Mouse (Mus musculus) heart, embryonic 15.5 days (tissue): ENCODE data around the gene S100a13. TPM values are rescaled to one million over a fixed set of nuclear protein-coding genes. Genes with fewer than 3 reads are reported as not detected.

Experiments
- ATAC-seq: fragments of 200-750 bp; cut with Nextera tagmentation; replicated peaks from 2 replicates; pipeline ENCODE4 v1.8.0; 2017; ENCODE audit warnings: low read depth, moderate TSS enrichment; ENCODE audit not compliant: insufficient number of reproducible peaks, insufficient read depth, low FRiP score
- H3K27ac ChIP-seq: fragments of 300-500 bp; sonication (generic); 2 replicates; pipeline ENCODE4 v1.5.1; 2015; ENCODE audit warnings: mild to moderate bottlenecking, inconsistent platforms
- H3K27me3 ChIP-seq: fragments of 300-500 bp; sonication (generic); 2 replicates; pipeline ENCODE4 v1.6.1; 2015; ENCODE audit warnings: inconsistent platforms
- H3K36me3 ChIP-seq: fragments of 300-500 bp; sonication (generic); 2 replicates; pipeline ENCODE4 v1.6.1; 2015; ENCODE audit warnings: mild to moderate bottlenecking, inconsistent platforms
- H3K4me1 ChIP-seq: fragments of 300-500 bp; sonication (generic); replicated peaks from 2 replicates; pipeline ENCODE4 v1.6.1; 2015; ENCODE audit warnings: inconsistent platforms
- H3K4me2 ChIP-seq: fragments of 300-500 bp; sonication (generic); 2 replicates; pipeline ENCODE4 v1.6.1; 2015; ENCODE audit warnings: inconsistent platforms, mild to moderate bottlenecking, moderate library complexity
- H3K4me3 ChIP-seq: fragments of 300-500 bp; sonication (generic); 2 replicates; pipeline ENCODE4 v1.5.1; 2015; ENCODE audit warnings: mild to moderate bottlenecking, inconsistent platforms
- H3K9ac ChIP-seq: fragments of 300-500 bp; sonication (generic); 2 replicates; pipeline ENCODE4 v1.6.1; 2015; ENCODE audit warnings: mild to moderate bottlenecking, inconsistent platforms
- H3K9me3 ChIP-seq: fragments of 300-500 bp; sonication (generic); replicated peaks from 2 replicates; pipeline ENCODE4 v1.6.1; 2016; ENCODE audit warnings: inconsistent platforms
- whole genome bisulfite sequencing: fragments of 180-500 bp; shearing (Covaris S2); methylation state at CpG from one replicate; pipeline ENCODE4 v1.1.7; 2015; ENCODE audit warnings: mixed read lengths; 5-methylcytosine and 5-hydroxymethylcytosine counted together
- polyA plus RNA-seq: library from polyadenylated mRNA; unstranded; fragments of >200 nt; fragmentation: Nextera tagmentation; extraction: Ambion mirVana; gene quantifications from 2 replicates; pipeline ENCODE4 v1.2.1, GENCODE M21; 2015

S100a13 gene
- polyA plus RNA-seq, 1 experiment from 2014 or later, result 94.1 TPM

- Histone ChIP-seq H3K4me2 (peak within 1 kb of the TSS; percentile 66), H3K4me3 (peak within 1 kb of the TSS; percentile 84), H3K27me3 (no peaks in the 10 kb centered on the region), H3K4me1 (peaks cover 33% of the 10 kb centered on the region), H3K36me3 (peaks cover 35% of the 10 kb centered on the region), H3K9me3 (no peaks in the 10 kb centered on the region), H3K27ac (peak within 1 kb of the TSS; percentile 93), H3K9ac (peak within 1 kb of the TSS; percentile 96)
- ATAC-seq, result peak; percentile 88
- under 1% methylated on average over 66 of the region's 66 CpGs for WGBS
These were observed 5.1 kb upstream of the S100a13 start, which contains the start of gene Chtop for GRCm38 (mm10) chr3:90508950-90509746. Gene Chtop (minus strand): TSS chr3:90509498.

DNA sequence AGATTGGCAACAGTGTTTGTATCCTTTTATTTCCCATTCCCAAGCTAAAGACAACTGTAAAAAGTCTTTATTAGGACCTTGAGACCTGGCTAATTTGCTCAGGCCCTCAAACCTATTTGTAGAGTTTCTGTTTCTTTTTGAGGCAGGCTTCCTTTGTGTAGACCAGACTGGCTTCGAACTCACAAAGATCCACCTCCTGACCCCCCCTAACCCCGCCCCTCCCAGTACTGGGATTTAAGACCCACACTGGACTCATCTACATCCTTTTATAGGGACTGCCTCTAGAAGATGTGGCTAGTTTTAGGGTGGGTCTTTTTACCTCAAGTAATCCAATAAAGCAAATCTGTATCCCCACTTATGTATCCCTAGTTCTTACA is 4.5 kb upstream of the S100a13 start:
- H3K4me2 ChIP-seq, result peak overlapping the region; percentile 60
- peaks cover 29% of the 10 kb centered on the region for H3K36me3 ChIP-seq
- H3K4me3 ChIP-seq, result peak overlapping the region; percentile 84
- WGBS, result 38% methylated on average over 2 of the region's 2 CpGs
- H3K27ac ChIP-seq, result peak overlapping the region; percentile 77
- H3K9me3 ChIP-seq, result no peaks in the 10 kb centered on the region
- no peak overlapping the region for H3K9ac ChIP-seq
- H3K4me1 ChIP-seq, result peaks cover 33% of the 10 kb centered on the region
- H3K27me3 ChIP-seq, result no peaks in the 10 kb centered on the region
- ATAC-seq, result no peak

- Histone ChIP-seq H3K27ac (no peak overlapping the region), H3K27me3 (no peaks in the 10 kb centered on the region), H3K9me3 (no peaks in the 10 kb centered on the region), H3K36me3 (peaks cover 4% of the 10 kb centered on the region), H3K4me2 (no peak overlapping the region), H3K4me3 (no peak overlapping the region), H3K4me1 (peaks cover 40% of the 10 kb centered on the region), H3K9ac (no peak overlapping the region)
- ATAC-seq, result no peak
- 74% methylated on average over 5 of the region's 5 CpGs for WGBS
These were observed 2.0 kb upstream of the S100a13 start for GRCm38 (mm10) chr3:90512276-90512675.

- Histone ChIP-seq H3K27ac (no peak overlapping the region), H3K4me1 (peaks cover 31% of the 10 kb centered on the region), H3K27me3 (no peaks in the 10 kb centered on the region), H3K4me2 (peak overlapping the region; percentile 93), H3K4me3 (peak overlapping the region; percentile 57), H3K9ac (peak overlapping the region; percentile 66), H3K9me3 (no peaks in the 10 kb centered on the region), H3K36me3 (no peaks in the 10 kb centered on the region; the same call in 1 of the 2 replicates)
- ATAC-seq, result no peak
- WGBS, result 61% methylated on average over 9 of the region's 9 CpGs
These were observed 1.1 kb upstream of the S100a13 start for GRCm38 (mm10) chr3:90512948-90513642.

GRCm38 (mm10) chr3:90514691-90515090 is 456 bp downstream of the S100a13 start:
- WGBS, result 0% methylated on average over 10 of the region's 10 CpGs
- no peaks in the 10 kb centered on the region for H3K27me3 ChIP-seq
- H3K36me3 ChIP-seq, result no peaks in the 10 kb centered on the region; the same call in none of the 2 replicates
- H3K4me2 ChIP-seq, result peak overlapping the region; percentile 93
- peaks cover 29% of the 10 kb centered on the region for H3K4me1 ChIP-seq
- no peaks in the 10 kb centered on the region for H3K9me3 ChIP-seq
- ATAC-seq, result peak; percentile 76
- peak overlapping the region; percentile 89 for H3K27ac ChIP-seq
- peak overlapping the region; percentile 66 for H3K9ac ChIP-seq
- H3K4me3 ChIP-seq, result peak overlapping the region; percentile 57

DNA sequence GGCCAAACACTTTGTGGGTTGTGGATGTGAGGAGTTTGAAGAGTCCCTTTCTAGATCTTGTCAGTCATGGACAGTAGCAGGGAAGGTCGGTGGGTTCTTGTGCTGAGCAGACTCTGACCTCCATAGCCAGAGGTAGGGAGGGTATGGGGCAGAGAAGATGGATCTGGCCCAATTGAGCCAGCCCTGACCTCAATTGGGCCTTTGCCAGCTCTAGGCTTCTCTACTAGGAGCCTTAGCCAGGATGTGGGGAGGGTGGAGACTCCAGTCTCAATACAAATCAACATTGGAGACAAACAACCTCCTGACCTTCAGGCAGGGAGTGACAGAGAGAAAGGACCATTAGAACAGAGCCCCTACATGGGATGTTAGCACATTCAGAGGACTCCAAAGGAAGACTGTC is 1.0 kb downstream of the S100a13 start:
- H3K27ac ChIP-seq, result peak overlapping the region; percentile 89
- H3K36me3 ChIP-seq, result no peaks in the 10 kb centered on the region; the same call in none of the 2 replicates
- peak overlapping the region; percentile 66 for H3K9ac ChIP-seq
- peak overlapping the region; percentile 57 for H3K4me3 ChIP-seq
- H3K9me3 ChIP-seq, result no peaks in the 10 kb centered on the region
- peak overlapping the region; percentile 93 for H3K4me2 ChIP-seq
- peaks cover 29% of the 10 kb centered on the region for H3K4me1 ChIP-seq
- 29% methylated on average over 1 of the region's 1 CpGs for WGBS
- no peak for ATAC-seq
- H3K27me3 ChIP-seq, result no peaks in the 10 kb centered on the region

DNA sequence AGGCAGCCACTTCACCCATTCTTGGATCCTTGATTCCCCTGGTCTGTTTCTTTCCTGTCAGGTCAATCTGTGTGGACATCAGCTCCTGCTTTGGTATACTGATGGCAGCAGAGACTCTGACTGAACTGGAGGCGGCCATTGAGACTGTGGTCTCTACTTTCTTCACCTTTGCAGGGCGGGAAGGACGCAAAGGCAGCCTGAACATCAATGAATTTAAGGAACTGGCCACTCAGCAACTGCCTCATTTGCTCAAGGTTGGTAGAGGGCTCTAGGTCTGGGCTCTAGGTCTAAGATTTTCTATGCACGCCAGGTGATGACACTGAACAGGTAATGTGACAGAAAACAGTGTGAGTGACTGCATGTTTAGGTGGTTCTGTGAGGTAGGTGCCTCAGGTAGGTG is 1.6 kb downstream of the S100a13 start:
- Histone ChIP-seq H3K4me3 (peak overlapping the region; percentile 57; the same call in 1 of the 2 replicates), H3K27me3 (no peaks in the 10 kb centered on the region), H3K4me1 (peaks cover 29% of the 10 kb centered on the region), H3K9me3 (no peaks in the 10 kb centered on the region), H3K27ac (no peak overlapping the region), H3K9ac (no peak overlapping the region), H3K4me2 (peak overlapping the region; percentile 93), H3K36me3 (no peaks in the 10 kb centered on the region; the same call in none of the 2 replicates)
- ATAC-seq, result no peak
- WGBS, result 90% methylated on average over 4 of the region's 4 CpGs

DNA sequence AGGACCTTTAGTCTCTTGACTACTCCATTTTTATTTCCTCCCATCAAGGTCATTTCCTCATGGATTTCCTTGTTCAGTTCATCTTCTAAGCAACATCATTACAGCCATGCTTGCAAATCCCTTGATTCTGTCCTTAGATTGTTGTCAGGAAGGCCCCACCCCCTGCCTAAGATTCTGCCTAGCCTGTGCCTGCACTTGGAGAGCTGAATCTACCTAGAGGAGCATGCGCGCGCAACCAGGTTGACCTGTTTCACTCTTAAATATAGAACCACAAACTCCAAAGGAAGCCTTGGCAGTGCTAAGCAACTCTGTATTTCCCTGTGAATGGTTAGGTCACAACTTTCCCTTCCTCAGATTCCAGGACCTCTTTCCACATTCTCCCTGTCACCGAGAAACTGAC is 3.5 kb downstream of the S100a13 start:
- no peak for ATAC-seq

DNA sequence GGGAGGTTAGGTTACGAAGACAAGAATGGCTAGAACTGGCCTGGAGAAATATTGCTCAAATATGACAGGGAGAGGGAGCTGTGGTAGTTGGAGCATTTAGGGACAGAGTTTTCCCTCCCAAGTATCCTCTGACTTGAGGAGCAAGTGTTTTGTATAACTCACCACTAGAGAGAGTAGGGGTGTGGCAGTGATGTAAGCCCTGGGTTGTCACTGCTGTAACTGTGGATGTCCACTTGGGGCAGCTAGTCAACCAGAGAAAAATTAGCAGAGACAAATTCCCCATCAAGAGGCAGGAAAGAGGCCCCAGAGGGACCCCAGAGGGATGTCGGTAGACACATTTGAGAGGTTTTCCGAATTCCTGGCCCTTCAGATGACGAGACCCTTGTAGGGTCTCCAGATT is 11.2 kb downstream of the S100a13 start:
- Histone ChIP-seq H3K4me1 (peaks cover 6% of the 10 kb centered on the region; the same call in 1 of the 2 replicates), H3K27ac (no peak overlapping the region), H3K27me3 (0 out of 2 replicates have a peak, but pooled peaks cover 3% of the 10 kb centered on the region), H3K4me2 (no peak overlapping the region), H3K9me3 (no peaks in the 10 kb centered on the region), H3K36me3 (peaks cover 4% of the 10 kb centered on the region; the same call in 1 of the 2 replicates), H3K9ac (no peak overlapping the region), H3K4me3 (no peak overlapping the region)
- ATAC-seq, result peak; percentile 48; the same call in 1 of the 2 replicates
- 51% methylated on average over 4 of the region's 4 CpGs for WGBS

More for the DNA sequence above, 3.5 kb downstream of the S100a13 start:
- Histone ChIP-seq H3K4me2 (no peak overlapping the region), H3K36me3 (no peaks in the 10 kb centered on the region; the same call in 1 of the 2 replicates), H3K27ac (no peak overlapping the region), H3K4me1 (peaks cover 20% of the 10 kb centered on the region), H3K4me3 (no peak overlapping the region), H3K9ac (no peak overlapping the region), H3K9me3 (no peaks in the 10 kb centered on the region), H3K27me3 (no peaks in the 10 kb centered on the region)
- 77% methylated on average over 4 of the region's 4 CpGs for whole genome bisulfite sequencing

DNA sequence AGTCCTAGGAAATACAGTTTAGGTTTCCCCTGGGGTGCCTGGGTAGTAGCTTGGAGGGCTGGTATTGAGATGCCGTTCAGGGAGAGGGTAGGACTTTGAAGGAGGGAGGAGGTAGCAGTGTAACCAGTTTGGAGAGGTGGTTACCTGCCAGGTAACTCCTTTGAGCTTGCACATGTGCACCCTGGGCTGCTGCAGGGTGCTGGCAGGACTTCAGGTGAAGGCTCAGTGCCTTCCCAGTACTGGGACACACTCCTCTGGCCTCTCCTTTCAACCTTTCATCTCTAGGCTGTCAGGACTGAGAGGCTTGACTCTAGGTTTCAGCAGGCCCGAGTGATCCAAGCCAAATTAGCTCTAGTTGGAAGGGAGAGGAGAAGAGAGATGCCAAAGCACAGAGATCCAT is 11.8 kb downstream of the S100a13 start:
- no peaks in the 10 kb centered on the region for H3K9me3 ChIP-seq
- no peak overlapping the region for H3K4me3 ChIP-seq
- 49% methylated on average over 2 of the region's 2 CpGs for WGBS
- ATAC-seq, result 0 out of 2 replicates have a peak, but pooled peaks have one; percentile 7
- H3K27me3 ChIP-seq, result 0 out of 2 replicates have a peak, but pooled peaks cover 3% of the 10 kb centered on the region
- no peak overlapping the region for H3K9ac ChIP-seq
- H3K4me2 ChIP-seq, result no peak overlapping the region
- H3K4me1 ChIP-seq, result peaks cover 6% of the 10 kb centered on the region; the same call in 1 of the 2 replicates
- H3K36me3 ChIP-seq, result peaks cover 4% of the 10 kb centered on the region; the same call in 1 of the 2 replicates
- H3K27ac ChIP-seq, result no peak overlapping the region

DNA sequence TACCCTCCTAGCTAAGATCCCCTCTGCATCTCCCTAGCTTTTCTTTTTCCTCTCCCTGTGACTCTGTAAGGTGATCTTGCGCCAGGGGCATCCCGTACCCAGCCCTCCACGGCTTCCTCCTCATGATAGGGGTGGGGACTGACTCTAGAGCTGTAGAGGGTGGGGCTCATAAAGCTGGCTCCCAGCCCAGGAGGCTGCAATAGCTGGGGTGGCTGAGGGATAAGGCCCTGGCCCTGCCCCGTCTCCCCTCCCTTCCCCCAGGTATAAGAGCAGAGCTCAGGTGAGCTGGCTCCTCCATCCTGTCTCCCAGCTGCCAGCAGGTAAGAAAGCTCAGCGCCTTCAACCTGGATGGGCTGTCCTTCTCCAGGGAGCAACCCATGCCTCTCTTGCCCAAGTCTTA is 12.3 kb downstream of the S100a13 start, which contains the start of gene S100a14:
Gene S100a14 (plus strand): TSS at position 277 of the 400 bp plus-strand sequence.
- WGBS, result 47% methylated on average over 5 of the region's 5 CpGs
- H3K4me2 ChIP-seq, result no peak within 1 kb of the TSS
- peaks cover 6% of the 10 kb centered on the region; the same call in 1 of the 2 replicates for H3K4me1 ChIP-seq
- no peak within 1 kb of the TSS for H3K9ac ChIP-seq
- ATAC-seq, result no peak; the same call in 1 of the 2 replicates
- no peak within 1 kb of the TSS for H3K4me3 ChIP-seq
- H3K36me3 ChIP-seq, result peaks cover 4% of the 10 kb centered on the region; the same call in 1 of the 2 replicates
- 0 out of 2 replicates have a peak, but pooled peaks cover 3% of the 10 kb centered on the region for H3K27me3 ChIP-seq
- H3K9me3 ChIP-seq, result no peaks in the 10 kb centered on the region
- H3K27ac ChIP-seq, result no peak within 1 kb of the TSS
